In the genomic region with DNA sequence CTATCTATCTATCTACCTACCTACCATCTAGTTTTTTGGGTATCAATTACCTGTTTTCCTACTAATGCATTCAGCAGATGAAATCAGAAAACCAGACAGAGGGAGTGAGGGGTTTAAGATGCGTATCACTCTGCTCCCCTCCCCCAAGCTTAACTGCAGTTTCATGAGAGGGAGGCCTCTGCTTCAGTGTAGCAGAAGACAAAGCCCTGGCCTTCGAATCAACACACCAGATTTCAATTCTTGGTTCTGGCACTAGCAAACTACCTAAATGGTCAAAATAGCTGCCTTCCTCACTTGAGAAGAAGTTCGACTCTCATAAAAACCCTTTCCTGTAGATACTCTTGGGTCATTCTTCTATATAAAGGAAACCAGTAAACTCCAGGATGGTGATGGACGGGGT, we compare ENCODE assay signal across 9 mouse cellular contexts. TPM values are rescaled to one million over a fixed set of nuclear protein-coding genes. Genes with fewer than 3 reads are reported as not detected.
DNase-seq lines count a peak whose midpoint lies in the region; ATAC-seq lines count a peak whose summit lies in the region.
"Had no signal": no experiment of that assay in that cellular context is flagged by ENCODE, and none has a peak within 500 bp of the region (broad histone marks: within the 10 kb centered on the region; RNA-seq: fewer than 3 reads in every experiment).

No protein-coding gene starts in this region.

- no peaks in the 10 kb centered on the region for H3K27me3 ChIP-seq in kidney, embryonic 14.5 days (ENCODE audit: control insufficient read depth, insufficient read depth, low read length)
- H3K27me3 ChIP-seq in hindbrain, embryonic 15.5 days = no peaks in the 10 kb centered on the region
- H3K27me3 ChIP-seq in midbrain, embryonic 16.5 days (ENCODE audit: control insufficient read depth, insufficient read depth, low read depth, low read length) = no peaks in the 10 kb centered on the region

- peak overlapping the region; percentile 71 for H3K4me2 ChIP-seq in kidney, embryonic 14.5 days (replicated peaks; ENCODE audit: low read depth, low read length)
- peak overlapping the region; percentile 65 for H3K4me2 ChIP-seq in hindbrain, embryonic 15.5 days
- peak overlapping the region; percentile 77 for H3K4me2 ChIP-seq in midbrain, embryonic 16.5 days (ENCODE audit: low read length)

- peak overlapping the region; percentile 68 for H3K27ac ChIP-seq in kidney, embryonic 14.5 days (ENCODE audit: low read depth, low read length)
- H3K27ac ChIP-seq in hindbrain, embryonic 15.5 days (replicated peaks) = peak overlapping the region; percentile 95
- peak overlapping the region; percentile 94 for H3K27ac ChIP-seq in midbrain, embryonic 16.5 days (ENCODE audit: low read length)

- H3K4me1 ChIP-seq in kidney, embryonic 14.5 days (ENCODE audit: control insufficient read depth, insufficient read depth, low read length) = no peaks in the 10 kb centered on the region
- peaks cover 25% of the 10 kb centered on the region for H3K4me1 ChIP-seq in hindbrain, embryonic 15.5 days (replicated peaks)
- H3K4me1 ChIP-seq in midbrain, embryonic 16.5 days (ENCODE audit: control insufficient read depth, insufficient read depth, low read length) = peaks cover 14% of the 10 kb centered on the region

- ATAC-seq in kidney, embryonic 14.5 days (ENCODE audit: low FRiP score, low TSS enrichment) = no peak
- ATAC-seq in hindbrain, embryonic 15.5 days (ENCODE audit: low FRiP score, low read depth) = no peak
- ATAC-seq in midbrain, embryonic 16.5 days = no peak
- no peak for ATAC-seq in megakaryocyte-erythroid progenitor cell, adult 5-6 weeks (replicated peaks; ENCODE audit: low FRiP score, low TSS enrichment, poor library complexity, severe bottlenecking)

- peaks cover 44% of the 10 kb centered on the region for H3K36me3 ChIP-seq in kidney, embryonic 14.5 days (ENCODE audit: control insufficient read depth, insufficient read depth, low read length)
- peaks cover 42% of the 10 kb centered on the region for H3K36me3 ChIP-seq in hindbrain, embryonic 15.5 days
- peaks cover 17% of the 10 kb centered on the region for H3K36me3 ChIP-seq in midbrain, embryonic 16.5 days (ENCODE audit: control insufficient read depth, insufficient read depth, low read length)

- H3K9ac ChIP-seq in kidney, embryonic 14.5 days (ENCODE audit: low read depth, low read length) = peak overlapping the region; percentile 90
- peak overlapping the region; percentile 97 for H3K9ac ChIP-seq in hindbrain, embryonic 15.5 days
- H3K9ac ChIP-seq in midbrain, embryonic 16.5 days (ENCODE audit: low read depth, low read length) = peak overlapping the region; percentile 99

- peak overlapping the region; percentile 76 for H3K4me3 ChIP-seq in kidney, embryonic 14.5 days (ENCODE audit: low read length)
- peak overlapping the region; percentile 88 for H3K4me3 ChIP-seq in hindbrain, embryonic 15.5 days
- H3K4me3 ChIP-seq in midbrain, embryonic 16.5 days (ENCODE audit: low read depth, low read length) = peak overlapping the region; percentile 88

- 4% methylated on average over 4 of the region's 4 CpGs for WGBS in kidney, embryonic 14.5 days
- 5% methylated on average over 4 of the region's 4 CpGs for WGBS in hindbrain, embryonic 15.5 days
- WGBS in midbrain, embryonic 16.5 days = 5% methylated on average over 4 of the region's 4 CpGs

- no peak for DNase-seq in kidney, postnatal 25 days
- DNase-seq in embryo, embryonic 10 days (ENCODE audit: low spot score) = peak; percentile 50
- no peak for DNase-seq in right cerebral cortex, postnatal 36 days (ENCODE audit: low spot score in 2 of 2)
- no peak for DNase-seq in layer of hippocampus, postnatal 36 days

- peaks cover 1% of the 10 kb centered on the region for H3K9me3 ChIP-seq in kidney, embryonic 14.5 days (ENCODE audit: control insufficient read depth, low read length)
- no peaks in the 10 kb centered on the region for H3K9me3 ChIP-seq in hindbrain, embryonic 15.5 days
- H3K9me3 ChIP-seq in midbrain, embryonic 16.5 days (replicated peaks; ENCODE audit: control insufficient read depth, low read length, poor library complexity, severe bottlenecking) = no peaks in the 10 kb centered on the region

RNA-seq across cellular contexts. Expression of a gene that starts 0.7 kb away (rescaled TPM):
- 7.9 and 13.9 TPM in 2 replicates for polyA plus RNA-seq in kidney, embryonic 14.5 days (2014; fragmentation: Nextera tagmentation; extraction: Ambion mirVana)
- 8.5 and 9.1 TPM in 2 replicates for polyA plus RNA-seq in hindbrain, embryonic 15.5 days (2015; fragmentation: Nextera tagmentation; extraction: Ambion mirVana)
- 9.5 and 9.7 TPM in 2 replicates for polyA plus RNA-seq in midbrain, embryonic 16.5 days (2015; fragmentation: Nextera tagmentation; extraction: Ambion mirVana)
- not detected in 2 replicates for total RNA-seq in megakaryocyte-erythroid progenitor cell, adult 5-6 weeks (2014; fragmentation: Nextera tagmentation)
- total RNA-seq in megakaryocyte-erythroid progenitor cell, adult 5-6 weeks (2017) = not detected in 2 replicates
- 10 to 100 TPM; 15.6 to 16.5 TPM for total RNA-seq in layer of hippocampus, postnatal 36 days (2021)

RNA-seq across cellular contexts. Expression of a gene that starts 12.8 kb away (rescaled TPM):
- polyA plus RNA-seq in kidney, embryonic 14.5 days (2014; fragmentation: Nextera tagmentation; extraction: Ambion mirVana) = 0.07 and 0.09 TPM in 2 replicates
- polyA plus RNA-seq in hindbrain, embryonic 15.5 days (2015; fragmentation: Nextera tagmentation; extraction: Ambion mirVana) = 0.07 TPM in 1 of 2 replicates, not detected in the other
- 0.08 TPM in 1 of 2 replicates, not detected in the other for polyA plus RNA-seq in midbrain, embryonic 16.5 days (2015; fragmentation: Nextera tagmentation; extraction: Ambion mirVana)
- total RNA-seq in megakaryocyte-erythroid progenitor cell, adult 5-6 weeks (2014; fragmentation: Nextera tagmentation) = not detected in 2 replicates
- total RNA-seq in megakaryocyte-erythroid progenitor cell, adult 5-6 weeks (2017) = not detected in 2 replicates
- total RNA-seq in layer of hippocampus, postnatal 36 days (2021) = not detected

RNA-seq across cellular contexts. Expression of a gene that starts 18.8 kb away (rescaled TPM):
- 0.67 and 0.88 TPM in 2 replicates for polyA plus RNA-seq in kidney, embryonic 14.5 days (2014; fragmentation: Nextera tagmentation; extraction: Ambion mirVana)
- 5.8 and 8.3 TPM in 2 replicates for polyA plus RNA-seq in hindbrain, embryonic 15.5 days (2015; fragmentation: Nextera tagmentation; extraction: Ambion mirVana)
- polyA plus RNA-seq in midbrain, embryonic 16.5 days (2015; fragmentation: Nextera tagmentation; extraction: Ambion mirVana) = 7.3 and 9.1 TPM in 2 replicates
- total RNA-seq in megakaryocyte-erythroid progenitor cell, adult 5-6 weeks (2014; fragmentation: Nextera tagmentation) = not detected in 2 replicates
- total RNA-seq in megakaryocyte-erythroid progenitor cell, adult 5-6 weeks (2017) = not detected in 2 replicates
- total RNA-seq in layer of hippocampus, postnatal 36 days (2021) = under 1 TPM; 0.15 to 0.66 TPM
- total RNA-seq: gastrocnemius, adult 8-10 months had no signal
